27 mouse cellular contexts compared by ENCODE assay signal in genomic region chr13:117206066-117206465, GRCm38 (mm10). TPM values are rescaled to one million over a fixed set of nuclear protein-coding genes. Genes with fewer than 3 reads are reported as not detected.
DNase-seq lines count a peak whose midpoint lies in the region; ATAC-seq lines count a peak whose summit lies in the region.
"Had no signal": no experiment of that assay in that cellular context is flagged by ENCODE, and none has a peak within 500 bp of the region (broad histone marks: within the 10 kb centered on the region; RNA-seq: fewer than 3 reads in every experiment).

No protein-coding gene starts in this region.

- DNase-seq in midbrain, embryonic 11.5 days (ENCODE audit: low spot score, missing footprints): peak; percentile 62
- DNase-seq in midbrain, embryonic 14.5 days: no peak
- peak; percentile 57 for DNase-seq in CD4-positive, CD25-positive, alpha-beta regulatory T cell, adult 2 months (ENCODE audit: low read depth, low spot score)
- peak; percentile 28 for DNase-seq in T-cell, adult 2 months (ENCODE audit: low spot score)
- peak; percentile 67 for DNase-seq in naive thymus-derived CD4-positive, alpha-beta T cell, adult 2 months (ENCODE audit: low read depth)
- no peak for DNase-seq in right cerebral cortex, postnatal 4 days
- DNase-seq in urinary bladder, postnatal 25 days (ENCODE audit: low spot score): no peak
- DNase-seq: adrenal gland, adult 2 months; adrenal gland, postnatal 14 days; cerebellum, adult 11 months; cerebellum, adult 8-10 months; cerebellum, postnatal 10 days; forebrain, postnatal 0 days; gastrocnemius, postnatal 10 days; gastrocnemius, postnatal 36 days; heart, postnatal 36 days; kidney, adult 18-20 months had no signal

- ATAC-seq in midbrain, embryonic 11.5 days (ENCODE audit: low FRiP score): no peak
- ATAC-seq in midbrain, embryonic 14.5 days (ENCODE audit: low FRiP score, low TSS enrichment): no peak
- ATAC-seq: forebrain, embryonic 13.5 days; forebrain, postnatal 0 days; hindbrain, embryonic 16.5 days; inflammation-experienced regulatory T-cells, adult 6 months; intestine, embryonic 16.5 days had no signal

- H3K4me1 ChIP-seq in midbrain, embryonic 11.5 days (ENCODE audit: control insufficient read depth, insufficient read depth, low read length): no peaks in the 10 kb centered on the region
- H3K4me1 ChIP-seq in midbrain, embryonic 14.5 days (ENCODE audit: control insufficient read depth, insufficient read depth, low read length): no peaks in the 10 kb centered on the region
- H3K4me1 ChIP-seq: forebrain, embryonic 10.5 days; forebrain, embryonic 13.5 days; hindbrain, embryonic 13.5 days had no signal

- 93% methylated on average over 8 of the region's 8 CpGs for WGBS in midbrain, embryonic 11.5 days
- WGBS in midbrain, embryonic 14.5 days: 95% methylated on average over 8 of the region's 8 CpGs

- no peak overlapping the region for H3K4me3 ChIP-seq in midbrain, embryonic 11.5 days (ENCODE audit: low read depth, low read length)
- no peak overlapping the region for H3K4me3 ChIP-seq in midbrain, embryonic 14.5 days (replicated peaks; ENCODE audit: low read depth, low read length)
- H3K4me3 ChIP-seq: forebrain, embryonic 10.5 days; forebrain, embryonic 13.5 days; hindbrain, embryonic 10.5 days; hindbrain, embryonic 13.5 days had no signal

- H3K9ac ChIP-seq in midbrain, embryonic 11.5 days (ENCODE audit: low read length): no peak overlapping the region
- H3K9ac ChIP-seq in midbrain, embryonic 14.5 days (replicated peaks; ENCODE audit: low read length): no peak overlapping the region
- H3K9ac ChIP-seq: forebrain, embryonic 13.5 days; forebrain, postnatal 0 days; hindbrain, embryonic 13.5 days had no signal

- H3K36me3 ChIP-seq in midbrain, embryonic 11.5 days (ENCODE audit: control insufficient read depth, insufficient read depth, low read length): no peaks in the 10 kb centered on the region
- H3K36me3 ChIP-seq in midbrain, embryonic 14.5 days (ENCODE audit: control insufficient read depth, insufficient read depth, low read length): no peaks in the 10 kb centered on the region
- H3K36me3 ChIP-seq: forebrain, embryonic 10.5 days; hindbrain, embryonic 10.5 days; hindbrain, embryonic 13.5 days had no signal

- H3K27me3 ChIP-seq in midbrain, embryonic 11.5 days (ENCODE audit: control insufficient read depth, insufficient read depth, low read length): no peaks in the 10 kb centered on the region
- no peaks in the 10 kb centered on the region for H3K27me3 ChIP-seq in midbrain, embryonic 14.5 days (ENCODE audit: control insufficient read depth, insufficient read depth, low read length)
- H3K27me3 ChIP-seq: forebrain, embryonic 13.5 days; hindbrain, embryonic 13.5 days had no signal

- H3K27ac ChIP-seq in midbrain, embryonic 11.5 days (ENCODE audit: low read depth, low read length): no peak overlapping the region
- H3K27ac ChIP-seq in midbrain, embryonic 14.5 days (replicated peaks; ENCODE audit: low read depth, low read length): no peak overlapping the region
- H3K27ac ChIP-seq: forebrain, embryonic 10.5 days; forebrain, embryonic 13.5 days; hindbrain, embryonic 10.5 days; hindbrain, embryonic 13.5 days had no signal

- no peak overlapping the region for H3K4me2 ChIP-seq in midbrain, embryonic 11.5 days
- H3K4me2 ChIP-seq in midbrain, embryonic 14.5 days (ENCODE audit: low read length): no peak overlapping the region
- H3K4me2 ChIP-seq: forebrain, embryonic 13.5 days; heart, embryonic 11.5 days; hindbrain, embryonic 13.5 days had no signal

- no peaks in the 10 kb centered on the region for H3K9me3 ChIP-seq in midbrain, embryonic 11.5 days (ENCODE audit: control insufficient read depth, low read length)
- H3K9me3 ChIP-seq in midbrain, embryonic 14.5 days (ENCODE audit: control insufficient read depth, low read length): no peaks in the 10 kb centered on the region
- H3K9me3 ChIP-seq: forebrain, embryonic 10.5 days; forebrain, embryonic 13.5 days; hindbrain, embryonic 10.5 days; hindbrain, embryonic 13.5 days had no signal

RNA-seq across cellular contexts. Expression of gene Emb, which starts 2.3 kb away (rescaled TPM):
- polyA plus RNA-seq in midbrain, embryonic 11.5 days (2014; fragmentation: Nextera tagmentation; extraction: Ambion mirVana): 39.3 and 39.9 TPM in 2 replicates
- polyA plus RNA-seq in midbrain, embryonic 14.5 days (2014; fragmentation: Nextera tagmentation; extraction: Ambion mirVana): 9.9 and 11.1 TPM in 2 replicates

RNA-seq across cellular contexts. Expression of gene Gm17509, which starts 14.8 kb away (rescaled TPM):
- 0.68 and 0.94 TPM in 2 replicates for polyA plus RNA-seq in midbrain, embryonic 11.5 days (2014; fragmentation: Nextera tagmentation; extraction: Ambion mirVana)
- polyA plus RNA-seq in midbrain, embryonic 14.5 days (2014; fragmentation: Nextera tagmentation; extraction: Ambion mirVana): 0.20 and 0.55 TPM in 2 replicates
- polyA plus RNA-seq: heart, embryonic 14.5 days; heart, postnatal 0 days; intestine, embryonic 16.5 days had no signal

Comparison
In these comparisons a context has a peak if more than half of its experiments do, and no peak if none do; other contexts are left out.
1. DNase-seq: peak in midbrain, embryonic 11.5 days (single experiment), CD4-positive, CD25-positive, alpha-beta regulatory T cell, adult 2 months (single experiment), T-cell, adult 2 months (single experiment) and naive thymus-derived CD4-positive, alpha-beta T cell, adult 2 months (single experiment); none in midbrain, embryonic 14.5 days (single experiment), right cerebral cortex, postnatal 4 days (single experiment) and urinary bladder, postnatal 25 days (single experiment).